Mouse (Mus musculus): ENCODE results near the gene Btnl4. TPM values are rescaled to one million over a fixed set of nuclear protein-coding genes. Genes with fewer than 3 reads are reported as not detected.
A peak's percentile ranks its signal among the peaks of the same experiment; 100 is the strongest.
"Not testable (repeated sequence)": the region's sequence is repeated elsewhere in the genome, so short reads cannot be mapped to it uniquely, and the experiment has no call there.

The Btnl4 gene
- polyA plus RNA-seq, 1 experiment from 2014 or later = not detected

- no peak overlapping the region for H3K4me3 ChIP-seq (ENCODE audit: low read length)
- no peak for ATAC-seq (ENCODE audit: low read depth)
- H3K27me3 ChIP-seq (ENCODE audit: control insufficient read depth, insufficient read depth, low read depth, low read length) = no peaks in the 10 kb centered on the region
- H3K36me3 ChIP-seq (ENCODE audit: control insufficient read depth, insufficient read depth, low read length) = no peaks in the 10 kb centered on the region
- H3K27ac ChIP-seq (ENCODE audit: low read length) = no peak overlapping the region
- H3K4me1 ChIP-seq (replicated peaks; ENCODE audit: control insufficient read depth, insufficient read depth, low read length) = no peaks in the 10 kb centered on the region
- WGBS = 97% methylated on average over 1 of the region's 2 CpGs
- H3K9me3 ChIP-seq (ENCODE audit: control insufficient read depth, low read length) = no peaks in the 10 kb centered on the region
- no peak overlapping the region for H3K4me2 ChIP-seq (ENCODE audit: low read depth, low read length)
- H3K9ac ChIP-seq (ENCODE audit: low read length) = no peak overlapping the region
These were observed 19.4 kb upstream of the Btnl4 start for GRCm38 (mm10) chr17:34496539-34496938.

GRCm38 (mm10) chr17:34495156-34495555, 18.0 kb upstream of the Btnl4 start:
- not testable (repeated sequence) for H3K4me2 ChIP-seq (ENCODE audit: low read depth, low read length); H3K9me3 ChIP-seq (ENCODE audit: control insufficient read depth, low read length); H3K4me3 ChIP-seq (ENCODE audit: low read length); H3K4me1 ChIP-seq (replicated peaks; ENCODE audit: control insufficient read depth, insufficient read depth, low read length); H3K27ac ChIP-seq (ENCODE audit: low read length); H3K36me3 ChIP-seq (ENCODE audit: control insufficient read depth, insufficient read depth, low read length); H3K27me3 ChIP-seq (ENCODE audit: control insufficient read depth, insufficient read depth, low read depth, low read length); ATAC-seq (ENCODE audit: low read depth); H3K9ac ChIP-seq (ENCODE audit: low read length)
- 71% methylated on average over 2 of the region's 2 CpGs for WGBS

GRCm38 (mm10) chr17:34492796-34493195, 15.7 kb upstream of the Btnl4 start:
- Histone ChIP-seq H3K27ac (ENCODE audit: low read length) (no peak overlapping the region), H3K36me3 (ENCODE audit: control insufficient read depth, insufficient read depth, low read length) (no peaks in the 10 kb centered on the region), H3K4me1 (replicated peaks; ENCODE audit: control insufficient read depth, insufficient read depth, low read length) (no peaks in the 10 kb centered on the region), H3K27me3 (ENCODE audit: control insufficient read depth, insufficient read depth, low read depth, low read length) (no peaks in the 10 kb centered on the region), H3K4me2 (ENCODE audit: low read depth, low read length) (no peak overlapping the region), H3K9me3 (ENCODE audit: control insufficient read depth, low read length) (no peaks in the 10 kb centered on the region), H3K4me3 (ENCODE audit: low read length) (no peak overlapping the region), H3K9ac (ENCODE audit: low read length) (no peak overlapping the region)
- ATAC-seq (ENCODE audit: low read depth) = no peak

- no peak for ATAC-seq (ENCODE audit: low read depth)
- 88% methylated on average over 1 of the region's 2 CpGs for WGBS
- Histone ChIP-seq H3K27me3 (ENCODE audit: control insufficient read depth, insufficient read depth, low read depth, low read length) (no peaks in the 10 kb centered on the region), H3K9ac (ENCODE audit: low read length) (no peak overlapping the region), H3K4me3 (ENCODE audit: low read length) (no peak overlapping the region), H3K36me3 (ENCODE audit: control insufficient read depth, insufficient read depth, low read length) (no peaks in the 10 kb centered on the region), H3K4me2 (ENCODE audit: low read depth, low read length) (no peak overlapping the region), H3K27ac (ENCODE audit: low read length) (no peak overlapping the region), H3K9me3 (ENCODE audit: control insufficient read depth, low read length) (no peaks in the 10 kb centered on the region), H3K4me1 (replicated peaks; ENCODE audit: control insufficient read depth, insufficient read depth, low read length) (no peaks in the 10 kb centered on the region)
These were observed 691 bp downstream of the Btnl4 start for GRCm38 (mm10) chr17:34476427-34476826.

GRCm38 (mm10) chr17:34475060-34475459, 2.1 kb downstream of the Btnl4 start:
- Histone ChIP-seq H3K4me3 (ENCODE audit: low read length) (no peak overlapping the region), H3K9me3 (ENCODE audit: control insufficient read depth, low read length) (no peaks in the 10 kb centered on the region), H3K4me2 (ENCODE audit: low read depth, low read length) (no peak overlapping the region), H3K27ac (ENCODE audit: low read length) (no peak overlapping the region), H3K4me1 (replicated peaks; ENCODE audit: control insufficient read depth, insufficient read depth, low read length) (no peaks in the 10 kb centered on the region), H3K9ac (ENCODE audit: low read length) (no peak overlapping the region), H3K27me3 (ENCODE audit: control insufficient read depth, insufficient read depth, low read depth, low read length) (no peaks in the 10 kb centered on the region), H3K36me3 (ENCODE audit: control insufficient read depth, insufficient read depth, low read length) (no peaks in the 10 kb centered on the region)
- no peak for ATAC-seq (ENCODE audit: low read depth)
- WGBS = 67% methylated on average over 3 of the region's 3 CpGs

GRCm38 (mm10) chr17:34470491-34470890, 6.6 kb downstream of the Btnl4 start:
- no peak for ATAC-seq (ENCODE audit: low read depth)
- no peak overlapping the region for H3K4me3 ChIP-seq (ENCODE audit: low read length)
- H3K27ac ChIP-seq (ENCODE audit: low read length) = no peak overlapping the region
- 61% methylated on average over 2 of the region's 2 CpGs for WGBS
- H3K9ac ChIP-seq (ENCODE audit: low read length) = no peak overlapping the region
- H3K36me3 ChIP-seq (ENCODE audit: control insufficient read depth, insufficient read depth, low read length) = no peaks in the 10 kb centered on the region
- H3K4me2 ChIP-seq (ENCODE audit: low read depth, low read length) = no peak overlapping the region
- no peaks in the 10 kb centered on the region for H3K27me3 ChIP-seq (ENCODE audit: control insufficient read depth, insufficient read depth, low read depth, low read length)
- no peaks in the 10 kb centered on the region for H3K4me1 ChIP-seq (replicated peaks; ENCODE audit: control insufficient read depth, insufficient read depth, low read length)
- H3K9me3 ChIP-seq (ENCODE audit: control insufficient read depth, low read length) = no peaks in the 10 kb centered on the region

GRCm38 (mm10) chr17:34465906-34466305, 11.2 kb downstream of the Btnl4 start:
- not testable (repeated sequence) for H3K4me3 ChIP-seq (ENCODE audit: low read length); H3K9me3 ChIP-seq (ENCODE audit: control insufficient read depth, low read length); H3K4me1 ChIP-seq (replicated peaks; ENCODE audit: control insufficient read depth, insufficient read depth, low read length); H3K36me3 ChIP-seq (ENCODE audit: control insufficient read depth, insufficient read depth, low read length); H3K4me2 ChIP-seq (ENCODE audit: low read depth, low read length); ATAC-seq (ENCODE audit: low read depth); H3K9ac ChIP-seq (ENCODE audit: low read length); H3K27me3 ChIP-seq (ENCODE audit: control insufficient read depth, insufficient read depth, low read depth, low read length); H3K27ac ChIP-seq (ENCODE audit: low read length)

- no peaks in the 10 kb centered on the region for H3K27me3 ChIP-seq (ENCODE audit: control insufficient read depth, insufficient read depth, low read depth, low read length)
- no peak for ATAC-seq (ENCODE audit: low read depth)
- H3K4me1 ChIP-seq (replicated peaks; ENCODE audit: control insufficient read depth, insufficient read depth, low read length) = peaks cover 3% of the 10 kb centered on the region; the same call in 1 of the 2 replicates
- H3K9ac ChIP-seq (ENCODE audit: low read length) = no peak overlapping the region
- H3K4me2 ChIP-seq (ENCODE audit: low read depth, low read length) = no peak overlapping the region
- no peak overlapping the region for H3K27ac ChIP-seq (ENCODE audit: low read length)
- WGBS = 75% methylated on average over 3 of the region's 3 CpGs
- H3K4me3 ChIP-seq (ENCODE audit: low read length) = no peak overlapping the region
- H3K9me3 ChIP-seq (ENCODE audit: control insufficient read depth, low read length) = no peaks in the 10 kb centered on the region
- no peaks in the 10 kb centered on the region for H3K36me3 ChIP-seq (ENCODE audit: control insufficient read depth, insufficient read depth, low read length)
These were observed 17.9 kb downstream of the Btnl4 start for GRCm38 (mm10) chr17:34459255-34459654.

- ATAC-seq (ENCODE audit: low read depth) = 0 out of 2 replicates have a peak, but pooled peaks have one; percentile 23
- Histone ChIP-seq H3K4me2 (ENCODE audit: low read depth, low read length) (no peak overlapping the region), H3K36me3 (ENCODE audit: control insufficient read depth, insufficient read depth, low read length) (no peaks in the 10 kb centered on the region), H3K4me3 (ENCODE audit: low read length) (no peak overlapping the region), H3K9ac (ENCODE audit: low read length) (no peak overlapping the region), H3K4me1 (replicated peaks; ENCODE audit: control insufficient read depth, insufficient read depth, low read length) (peaks cover 3% of the 10 kb centered on the region; the same call in 1 of the 2 replicates), H3K9me3 (ENCODE audit: control insufficient read depth, low read length) (no peaks in the 10 kb centered on the region), H3K27ac (ENCODE audit: low read length) (no peak overlapping the region), H3K27me3 (ENCODE audit: control insufficient read depth, insufficient read depth, low read depth, low read length) (no peaks in the 10 kb centered on the region)
- WGBS = 53% methylated on average over 4 of the region's 4 CpGs
These were observed 19.4 kb downstream of the Btnl4 start for GRCm38 (mm10) chr17:34457668-34458067.

- Histone ChIP-seq H3K9ac (ENCODE audit: low read length) (no peak overlapping the region), H3K4me2 (ENCODE audit: low read depth, low read length) (no peak overlapping the region), H3K27me3 (ENCODE audit: control insufficient read depth, insufficient read depth, low read depth, low read length) (no peaks in the 10 kb centered on the region), H3K9me3 (ENCODE audit: control insufficient read depth, low read length) (no peaks in the 10 kb centered on the region), H3K4me3 (ENCODE audit: low read length) (no peak overlapping the region), H3K36me3 (ENCODE audit: control insufficient read depth, insufficient read depth, low read length) (no peaks in the 10 kb centered on the region), H3K27ac (ENCODE audit: low read length) (no peak overlapping the region), H3K4me1 (replicated peaks; ENCODE audit: control insufficient read depth, insufficient read depth, low read length) (no peaks in the 10 kb centered on the region)
- WGBS = 29% methylated on average over 6 of the region's 6 CpGs
- ATAC-seq (ENCODE audit: low read depth) = no peak
These were observed 28.6 kb downstream of the Btnl4 start for GRCm38 (mm10) chr17:34448473-34449041.
